Mouse (Mus musculus) neutrophil, adult 65 days (primary cell): ENCODE data around the gene Zbtb48. TPM values are rescaled to one million over a fixed set of nuclear protein-coding genes. Genes with fewer than 3 reads are reported as not detected.

Source experiments
- total RNA-seq: library from RNA; stranded (reverse); gene quantifications from 2 replicates; pipeline ENCODE4 v1.2.4, GENCODE M21; 2023

Gene Zbtb48
- 10.2 and 11.7 TPM in 2 replicates for total RNA-seq

GRCm38 (mm10) chr4:152027524-152027923 is at the start of gene Zbtb48:
TSS of gene Zbtb48 (minus strand) at chr4:152027671.

GRCm38 (mm10) chr4:152072121-152072601 is 44.7 kb upstream of the Zbtb48 start, which contains the start of gene Plekhg5:
TSS of gene Plekhg5 (plus strand) at chr4:152072498.

GRCm38 (mm10) chr4:152038985-152039830 is 11.7 kb upstream of the Zbtb48 start, which contains the start of gene Nol9:
TSS of gene Nol9 (plus strand) at chr4:152039321.

GRCm38 (mm10) chr4:152038225-152038984 is 10.9 kb upstream of the Zbtb48 start, which contains the start of gene Tas1r1:
TSS of gene Tas1r1 (minus strand) at chr4:152038568.

GRCm38 (mm10) chr4:152008622-152009075 is 18.8 kb downstream of the Zbtb48 start, which contains the start of gene Klhl21:
TSS of gene Klhl21 (plus strand) at chr4:152008803.

GRCm38 (mm10) chr4:151996173-151996950 is 31.1 kb downstream of the Zbtb48 start, which contains the start of gene Phf13:
TSS of gene Phf13 (minus strand) at chr4:151996258.

GRCm38 (mm10) chr4:151988342-151989109 is 38.9 kb downstream of the Zbtb48 start, which contains the start of gene Thap3:
TSS of gene Thap3 (minus strand) at chr4:151988997.

Other genes starting within 250 kb of the Zbtb48 start
- gene Camta1, start 165.8 kb downstream of the Zbtb48 start, total RNA-seq: 20.1 and 23.2 TPM in 2 replicates
- gene Dnajc11, start 94.0 kb downstream of the Zbtb48 start, total RNA-seq: 18.0 and 22.3 TPM in 2 replicates
- gene Thap3, start 38.7 kb downstream of the Zbtb48 start, total RNA-seq: 13.5 and 16.7 TPM in 2 replicates
- gene Phf13, start 31.4 kb downstream of the Zbtb48 start, total RNA-seq: 4.0 and 5.2 TPM in 2 replicates
- gene Klhl21, start 18.9 kb downstream of the Zbtb48 start, total RNA-seq: 9.0 and 12.1 TPM in 2 replicates
- gene Tas1r1, start 10.9 kb upstream of the Zbtb48 start, total RNA-seq: 0.18 and 0.54 TPM in 2 replicates
- 10.0 and 13.9 TPM in 2 replicates for gene Nol9, start 11.7 kb upstream of the Zbtb48 start, total RNA-seq
- 2.5 and 3.6 TPM in 2 replicates for gene Plekhg5, start 44.8 kb upstream of the Zbtb48 start, total RNA-seq
- gene Tnfrsf25, start 88.3 kb upstream of the Zbtb48 start, total RNA-seq: not detected in 2 replicates
- gene Espn, start 124.7 kb upstream of the Zbtb48 start, total RNA-seq: 0.32 and 0.43 TPM in 2 replicates
- gene Hes2, start 131.2 kb upstream of the Zbtb48 start, total RNA-seq: not detected in 2 replicates
- gene Acot7, start 150.5 kb upstream of the Zbtb48 start, total RNA-seq: 25.5 and 29.0 TPM in 2 replicates
- gene Gpr153, start 246.6 kb upstream of the Zbtb48 start, total RNA-seq: 0.64 and 0.66 TPM in 2 replicates